Mouse (Mus musculus): ENCODE data around the gene Jazf1. TPM values are rescaled to one million over a fixed set of nuclear protein-coding genes. Genes with fewer than 3 reads are reported as not detected.

Gene Jazf1
- total and polyA plus RNA-seq, 3 experiments: 0.42 to 1.7 (median 0.75) TPM

GRCm38 (mm10) chr6:52963840-52964690 lies 104.4 kb downstream of the Jazf1 start:
- no peak overlapping the region for H3K27ac ChIP-seq (ENCODE audit: insufficient read depth, low read depth)

GRCm38 (mm10) chr6:52963430-52963732 lies 105.0 kb downstream of the Jazf1 start:
- Histone ChIP-seq H3K4me3 (replicated peaks in 1 of 3; ENCODE audit: low read depth in 2 of 3, low read length in 2 of 3, poor library complexity in 1 of 3) (no peak overlapping the region), H3K9ac (ENCODE audit: insufficient read depth, low read depth) (no peak overlapping the region), H3K4me2 (ENCODE audit: insufficient read depth, low read depth, poor library complexity, severe bottlenecking) (no peak overlapping the region), H3K4me1 (ENCODE audit: control insufficient read depth in 1 of 2, insufficient read depth in 2 of 2) (peaks cover 14 to 20% of the 10 kb centered on the region in 2 experiments), H3K27me3 (replicated peaks) (no peaks in the 10 kb centered on the region), H3K9me3 (replicated peaks; ENCODE audit: low read length) (no peaks in the 10 kb centered on the region), H3K27ac (ENCODE audit: insufficient read depth, low read depth) (no peak overlapping the region), H3K36me3 (replicated peaks in 1 of 2; ENCODE audit: control insufficient read depth in 1 of 2, insufficient read depth in 1 of 2, low read length in 1 of 2) (no peaks in the 10 kb centered on the region), H3K79me2 (replicated peaks; ENCODE audit: control insufficient read depth, extremely low read depth, insufficient read depth, poor library complexity, severe bottlenecking) (no peaks in the 10 kb centered on the region)
- in situ Hi-C loops (cut with MboI; ENCODE audit: low pct_ligation_motif_present, low pct_unique_long_range_greater_than_20kb, low sequenced_read_pairs) (no loop called here), dilution Hi-C loops (cut with MboI; ENCODE audit: extremely low pct_ligation_motif_present, extremely low pct_unique_long_range_greater_than_20kb, low sequenced_read_pairs) (no loop called here)
- TF ChIP-seq BHLHE40 (IDR thresholded peaks at IDR 0.05; ENCODE audit: low read depth, low read length): no peak
- TF ChIP-seq ZC3H11A (IDR thresholded peaks at IDR 0.05; ENCODE audit: low read depth, low read length): no peak
- no peak for TF ChIP-seq MAFK (IDR thresholded peaks at IDR 0.05; ENCODE audit: insufficient replicate concordance, low read length)
- TF ChIP-seq MAZ (IDR thresholded peaks at IDR 0.05; ENCODE audit: low read depth, low read length): no peak
- no peak for TF ChIP-seq MYC (IDR thresholded peaks at IDR 0.05; ENCODE audit: low read depth, low read length)
- TF ChIP-seq ZKSCAN1 (IDR thresholded peaks at IDR 0.05; ENCODE audit: borderline replicate concordance, low read depth, low read length): no peak
- TF ChIP-seq E2F4 (IDR thresholded peaks at IDR 0.05; ENCODE audit: insufficient replicate concordance, low read depth, low read length): no peak
- no peak for TF ChIP-seq NELFE (IDR thresholded peaks at IDR 0.05; ENCODE audit: low read depth, low read length)
- TF ChIP-seq EP300 (IDR thresholded peaks at IDR 0.05; ENCODE audit: low read length): no peak
- no peak for TF ChIP-seq NRF1 (IDR thresholded peaks at IDR 0.05; ENCODE audit: low read depth, low read length)
- TF ChIP-seq CTCF (conservative IDR thresholded peaks at IDR 0.05 in 1 of 2, IDR thresholded peaks at IDR 0.05 in 1 of 2; ENCODE audit: low read depth in 2 of 2, low read length in 2 of 2): no peak
- no peak for TF ChIP-seq MXI1 (IDR thresholded peaks at IDR 0.05; ENCODE audit: low read depth, low read length)
- no peak for TF ChIP-seq IRF4 (IDR thresholded peaks at IDR 0.05; ENCODE audit: low read depth, low read length)
- no peak for TF ChIP-seq JUND (conservative IDR thresholded peaks at IDR 0.05; ENCODE audit: low read depth, low read length)
- no peak for TF ChIP-seq CHD1 (IDR thresholded peaks at IDR 0.05; ENCODE audit: low read depth, low read length)
- TF ChIP-seq JUN (IDR thresholded peaks at IDR 0.05; ENCODE audit: insufficient read depth, low read depth, low read length): no peak
- TF ChIP-seq MAX (IDR thresholded peaks at IDR 0.05; ENCODE audit: low read length): no peak
- TF ChIP-seq TCF12 (IDR thresholded peaks at IDR 0.05; ENCODE audit: low read depth, low read length): no peak
- no peak for TF ChIP-seq ZNF384 (IDR thresholded peaks at IDR 0.05; ENCODE audit: low read depth, low read length)
- DNase-seq (ENCODE audit: extremely low read depth): no peak

More at GRCm38 (mm10) chr6:52963840-52964690, 104.4 kb downstream of the Jazf1 start:
- TF ChIP-seq E2F4 (IDR thresholded peaks at IDR 0.05; ENCODE audit: insufficient replicate concordance, low read depth, low read length): no peak
- Histone ChIP-seq H3K9me3 (replicated peaks; ENCODE audit: low read length) (no peaks in the 10 kb centered on the region), H3K4me1 (ENCODE audit: control insufficient read depth in 1 of 2, insufficient read depth in 2 of 2) (peaks cover 14 to 20% of the 10 kb centered on the region in 2 experiments), H3K4me2 (ENCODE audit: insufficient read depth, low read depth, poor library complexity, severe bottlenecking) (no peak overlapping the region), H3K79me2 (replicated peaks; ENCODE audit: control insufficient read depth, extremely low read depth, insufficient read depth, poor library complexity, severe bottlenecking) (no peaks in the 10 kb centered on the region), H3K27me3 (replicated peaks) (no peaks in the 10 kb centered on the region), H3K4me3 (replicated peaks in 1 of 3; ENCODE audit: low read depth in 2 of 3, low read length in 2 of 3, poor library complexity in 1 of 3) (no peak overlapping the region), H3K36me3 (replicated peaks in 1 of 2; ENCODE audit: control insufficient read depth in 1 of 2, insufficient read depth in 1 of 2, low read length in 1 of 2) (no peaks in the 10 kb centered on the region), H3K9ac (ENCODE audit: insufficient read depth, low read depth) (no peak overlapping the region)
- dilution Hi-C loops (cut with MboI; ENCODE audit: extremely low pct_ligation_motif_present, extremely low pct_unique_long_range_greater_than_20kb, low sequenced_read_pairs): no loop called here
- in situ Hi-C loops (cut with MboI; ENCODE audit: low pct_ligation_motif_present, low pct_unique_long_range_greater_than_20kb, low sequenced_read_pairs): no loop called here
- DNase-seq (ENCODE audit: extremely low read depth): no peak
